ENCODE assay signal across 8 mouse cellular contexts in the genomic region with DNA sequence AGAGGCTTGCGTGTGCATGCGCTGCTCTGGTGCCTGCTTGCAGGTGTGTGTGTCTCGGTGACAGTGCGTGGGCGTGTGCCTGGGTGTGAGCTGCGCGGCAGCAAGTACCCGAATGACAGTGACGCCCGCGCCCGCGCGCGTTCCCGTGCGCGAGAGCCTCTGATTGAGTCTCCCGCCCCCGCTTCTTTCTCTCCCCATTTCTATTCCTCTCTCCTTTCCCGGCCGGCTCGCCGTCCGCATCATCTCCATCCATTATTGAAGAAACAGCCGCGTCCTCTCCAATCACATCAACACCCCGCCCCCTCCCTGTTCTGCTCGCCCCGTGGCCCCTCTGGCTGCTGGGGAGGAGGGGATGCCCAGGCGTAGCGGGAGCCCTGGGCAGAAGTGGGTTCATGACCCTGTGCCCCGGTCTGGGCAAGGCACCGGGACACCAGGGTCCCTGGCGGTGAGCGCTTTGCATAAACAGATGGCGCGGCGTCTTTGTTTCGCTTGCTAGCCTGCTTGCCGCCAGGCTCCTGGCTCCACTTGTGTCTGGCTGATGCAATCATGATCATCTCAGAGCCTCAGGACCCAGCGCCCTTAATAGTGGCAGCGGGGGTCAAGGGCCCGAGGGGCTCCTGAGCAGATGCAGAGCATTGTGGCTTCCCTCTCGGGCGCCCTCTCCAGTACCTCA. TPM values are rescaled to one million over a fixed set of nuclear protein-coding genes. Genes with fewer than 3 reads are reported as not detected.
A peak's percentile ranks its signal among the peaks of the same experiment; 100 is the strongest.
DNase-seq lines count a peak whose midpoint lies in the region; ATAC-seq lines count a peak whose summit lies in the region.

No protein-coding gene starts in this region.

- no peaks in the 10 kb centered on the region for H3K9me3 ChIP-seq in kidney, embryonic 15.5 days (replicated peaks)
- H3K9me3 ChIP-seq in embryonic facial prominence, embryonic 14.5 days (ENCODE audit: control insufficient read depth, low read length): no peaks in the 10 kb centered on the region
- H3K9me3 ChIP-seq in hindbrain, embryonic 14.5 days (ENCODE audit: control insufficient read depth, low read length): no peaks in the 10 kb centered on the region
- H3K9me3 ChIP-seq in limb, embryonic 12.5 days: no peaks in the 10 kb centered on the region
- no peaks in the 10 kb centered on the region for H3K9me3 ChIP-seq in neural tube, embryonic 11.5 days (ENCODE audit: control insufficient read depth, low read length)

- peak overlapping the region; percentile 47 for H3K4me3 ChIP-seq in kidney, embryonic 15.5 days (replicated peaks)
- peak overlapping the region; percentile 49 for H3K4me3 ChIP-seq in embryonic facial prominence, embryonic 14.5 days (ENCODE audit: low read depth, low read length)
- peak overlapping the region; percentile 30 for H3K4me3 ChIP-seq in hindbrain, embryonic 14.5 days (replicated peaks; ENCODE audit: low read length)
- peak overlapping the region; percentile 50 for H3K4me3 ChIP-seq in limb, embryonic 12.5 days (replicated peaks)
- peak overlapping the region; percentile 30 for H3K4me3 ChIP-seq in neural tube, embryonic 11.5 days (ENCODE audit: low read depth, low read length)

- peaks cover 90% of the 10 kb centered on the region for H3K4me1 ChIP-seq in kidney, embryonic 15.5 days
- peaks cover 52% of the 10 kb centered on the region for H3K4me1 ChIP-seq in embryonic facial prominence, embryonic 14.5 days (ENCODE audit: control insufficient read depth, insufficient read depth, low read length)
- peaks cover 63% of the 10 kb centered on the region for H3K4me1 ChIP-seq in hindbrain, embryonic 14.5 days (replicated peaks; ENCODE audit: control insufficient read depth, insufficient read depth, low read length)
- H3K4me1 ChIP-seq in limb, embryonic 12.5 days (replicated peaks): peaks cover 86% of the 10 kb centered on the region
- peaks cover 61% of the 10 kb centered on the region for H3K4me1 ChIP-seq in neural tube, embryonic 11.5 days (ENCODE audit: control insufficient read depth, insufficient read depth, low read length)

- H3K4me2 ChIP-seq in kidney, embryonic 15.5 days: peak overlapping the region; percentile 87
- peak overlapping the region; percentile 95 for H3K4me2 ChIP-seq in embryonic facial prominence, embryonic 14.5 days (ENCODE audit: low read depth, low read length)
- H3K4me2 ChIP-seq in hindbrain, embryonic 14.5 days (replicated peaks): peak overlapping the region; percentile 75
- peak overlapping the region; percentile 95 for H3K4me2 ChIP-seq in limb, embryonic 12.5 days
- H3K4me2 ChIP-seq in neural tube, embryonic 11.5 days (ENCODE audit: low read depth): peak overlapping the region; percentile 56

- DNase-seq in kidney, postnatal 36 days: no peak
- peak; percentile 70 for DNase-seq in ZHBTc4 (ENCODE audit: low read depth, low spot score)
- DNase-seq in embryonic facial prominence, embryonic 14.5 days (ENCODE audit: low spot score): peak; percentile 71
- DNase-seq in hindbrain, embryonic 14.5 days (ENCODE audit: low spot score): peak; percentile 80
- peak; percentile 80 for DNase-seq in neural tube, embryonic 11.5 days (ENCODE audit: low spot score)
- DNase-seq in c-Kit-positive CD71-positive TER-119-positive erythroid progenitor cells, embryonic 14.5 days (ENCODE audit: low spot score): no peak

- H3K27ac ChIP-seq in kidney, embryonic 15.5 days: no peak overlapping the region
- H3K27ac ChIP-seq in embryonic facial prominence, embryonic 14.5 days (replicated peaks; ENCODE audit: low read depth, low read length): no peak overlapping the region; the same call in 1 of the 2 replicates
- peak overlapping the region; percentile 97 for H3K27ac ChIP-seq in hindbrain, embryonic 14.5 days
- H3K27ac ChIP-seq in limb, embryonic 12.5 days: no peak overlapping the region
- peak overlapping the region; percentile 91 for H3K27ac ChIP-seq in neural tube, embryonic 11.5 days (ENCODE audit: low read depth, low read length)

- ATAC-seq in kidney, embryonic 15.5 days (replicated peaks; ENCODE audit: low FRiP score): no peak
- 0 out of 2 replicates have a peak, but pooled peaks have one; percentile 4 for ATAC-seq in embryonic facial prominence, embryonic 14.5 days (ENCODE audit: low read depth)
- peak; percentile 9; the same call in 1 of the 2 replicates for ATAC-seq in hindbrain, embryonic 14.5 days (ENCODE audit: low FRiP score)
- ATAC-seq in limb, embryonic 12.5 days (ENCODE audit: insufficient number of reproducible peaks, insufficient read depth, low FRiP score, low TSS enrichment, low read depth): no peak
- 0 out of 2 replicates have a peak, but pooled peaks have one; percentile 3 for ATAC-seq in neural tube, embryonic 11.5 days (ENCODE audit: insufficient read depth, low FRiP score, low TSS enrichment)

- under 1% methylated on average over 45 of the region's 46 CpGs for WGBS in kidney, embryonic 15.5 days
- 1% methylated on average over 40 of the region's 46 CpGs for WGBS in embryonic facial prominence, embryonic 14.5 days
- 0% methylated on average over 44 of the region's 46 CpGs for WGBS in hindbrain, embryonic 14.5 days
- WGBS in limb, embryonic 12.5 days: under 1% methylated on average over 45 of the region's 46 CpGs
- WGBS in neural tube, embryonic 11.5 days: under 1% methylated on average over 45 of the region's 46 CpGs

- H3K36me3 ChIP-seq in kidney, embryonic 15.5 days: no peaks in the 10 kb centered on the region
- no peaks in the 10 kb centered on the region for H3K36me3 ChIP-seq in embryonic facial prominence, embryonic 14.5 days (ENCODE audit: control insufficient read depth, insufficient read depth, low read length)
- no peaks in the 10 kb centered on the region for H3K36me3 ChIP-seq in hindbrain, embryonic 14.5 days (replicated peaks; ENCODE audit: control insufficient read depth, insufficient read depth)
- no peaks in the 10 kb centered on the region for H3K36me3 ChIP-seq in limb, embryonic 12.5 days
- H3K36me3 ChIP-seq in neural tube, embryonic 11.5 days (ENCODE audit: control insufficient read depth, insufficient read depth, low read length): no peaks in the 10 kb centered on the region

- H3K9ac ChIP-seq in kidney, embryonic 15.5 days: peak overlapping the region; percentile 29
- peak overlapping the region; percentile 57 for H3K9ac ChIP-seq in embryonic facial prominence, embryonic 14.5 days (ENCODE audit: low read depth, low read length)
- H3K9ac ChIP-seq in hindbrain, embryonic 14.5 days: peak overlapping the region; percentile 61
- H3K9ac ChIP-seq in limb, embryonic 12.5 days (replicated peaks): peak overlapping the region; percentile 60
- peak overlapping the region; percentile 63 for H3K9ac ChIP-seq in neural tube, embryonic 11.5 days (ENCODE audit: low read length)

- peaks cover 91% of the 10 kb centered on the region for H3K27me3 ChIP-seq in kidney, embryonic 15.5 days
- H3K27me3 ChIP-seq in embryonic facial prominence, embryonic 14.5 days (replicated peaks; ENCODE audit: control insufficient read depth, insufficient read depth, low read length): peaks cover 89% of the 10 kb centered on the region
- no peaks in the 10 kb centered on the region; the same call in 1 of the 2 replicates for H3K27me3 ChIP-seq in hindbrain, embryonic 14.5 days (ENCODE audit: control insufficient read depth, insufficient read depth, low read length)
- H3K27me3 ChIP-seq in limb, embryonic 12.5 days: peaks cover 94% of the 10 kb centered on the region
- H3K27me3 ChIP-seq in neural tube, embryonic 11.5 days (ENCODE audit: control insufficient read depth, insufficient read depth, low read length): peaks cover 49% of the 10 kb centered on the region

RNA-seq across cellular contexts. Expression of a gene that starts 3.0 kb away (rescaled TPM):
- polyA plus RNA-seq in kidney, embryonic 15.5 days (2015; fragmentation: Nextera tagmentation; extraction: Ambion mirVana): 51.2 and 72.2 TPM in 2 replicates
- 57.7 and 91.9 TPM in 2 replicates for polyA plus RNA-seq in embryonic facial prominence, embryonic 14.5 days (2014; fragmentation: Nextera tagmentation; extraction: Ambion mirVana)
- 12.7 and 18.0 TPM in 2 replicates for polyA plus RNA-seq in hindbrain, embryonic 14.5 days (2014; fragmentation: Nextera tagmentation; extraction: Ambion mirVana)
- 0.60 and 1.6 TPM in 2 replicates for polyA plus RNA-seq in limb, embryonic 12.5 days (2016; fragmentation: Nextera tagmentation; extraction: Ambion mirVana)
- 2.4 and 3.4 TPM in 2 replicates for polyA plus RNA-seq in neural tube, embryonic 11.5 days (2014; fragmentation: Nextera tagmentation; extraction: Ambion mirVana)

RNA-seq across cellular contexts. Expression of a gene that starts 10.3 kb away (rescaled TPM):
- 2.4 and 4.2 TPM in 2 replicates for polyA plus RNA-seq in kidney, embryonic 15.5 days (2015; fragmentation: Nextera tagmentation; extraction: Ambion mirVana)
- polyA plus RNA-seq in embryonic facial prominence, embryonic 14.5 days (2014; fragmentation: Nextera tagmentation; extraction: Ambion mirVana): 5.0 and 5.2 TPM in 2 replicates
- polyA plus RNA-seq in hindbrain, embryonic 14.5 days (2014; fragmentation: Nextera tagmentation; extraction: Ambion mirVana): 0.60 TPM in 1 of 2 replicates, not detected in the other
- polyA plus RNA-seq in limb, embryonic 12.5 days (2016; fragmentation: Nextera tagmentation; extraction: Ambion mirVana): 11.5 and 11.7 TPM in 2 replicates
- 0.50 and 0.95 TPM in 2 replicates for polyA plus RNA-seq in neural tube, embryonic 11.5 days (2014; fragmentation: Nextera tagmentation; extraction: Ambion mirVana)

RNA-seq across cellular contexts. Expression of a gene that starts 10.5 kb away (rescaled TPM):
- polyA plus RNA-seq in kidney, embryonic 15.5 days (2015; fragmentation: Nextera tagmentation; extraction: Ambion mirVana): 99.8 and 111 TPM in 2 replicates
- 80.0 and 89.4 TPM in 2 replicates for polyA plus RNA-seq in embryonic facial prominence, embryonic 14.5 days (2014; fragmentation: Nextera tagmentation; extraction: Ambion mirVana)
- 45.6 and 47.4 TPM in 2 replicates for polyA plus RNA-seq in hindbrain, embryonic 14.5 days (2014; fragmentation: Nextera tagmentation; extraction: Ambion mirVana)
- 96.8 and 98.1 TPM in 2 replicates for polyA plus RNA-seq in limb, embryonic 12.5 days (2016; fragmentation: Nextera tagmentation; extraction: Ambion mirVana)
- polyA plus RNA-seq in neural tube, embryonic 11.5 days (2014; fragmentation: Nextera tagmentation; extraction: Ambion mirVana): 82.1 and 91.5 TPM in 2 replicates

RNA-seq across cellular contexts. Expression of a gene that starts 22.6 kb away (rescaled TPM):
- polyA plus RNA-seq in kidney, embryonic 15.5 days (2015; fragmentation: Nextera tagmentation; extraction: Ambion mirVana): 1.7 and 3.3 TPM in 2 replicates
- polyA plus RNA-seq in embryonic facial prominence, embryonic 14.5 days (2014; fragmentation: Nextera tagmentation; extraction: Ambion mirVana): 5.2 and 6.1 TPM in 2 replicates
- 94.1 and 105 TPM in 2 replicates for polyA plus RNA-seq in hindbrain, embryonic 14.5 days (2014; fragmentation: Nextera tagmentation; extraction: Ambion mirVana)
- polyA plus RNA-seq in limb, embryonic 12.5 days (2016; fragmentation: Nextera tagmentation; extraction: Ambion mirVana): 4.2 and 6.3 TPM in 2 replicates
- polyA plus RNA-seq in neural tube, embryonic 11.5 days (2014; fragmentation: Nextera tagmentation; extraction: Ambion mirVana): 45.7 and 46.8 TPM in 2 replicates

Comparison
In these comparisons a context has a peak if more than half of its experiments do, and no peak if none do; other contexts are left out.
1. ATAC-seq: peak in embryonic facial prominence, embryonic 14.5 days (single experiment), hindbrain, embryonic 14.5 days (single experiment) and neural tube, embryonic 11.5 days (single experiment); none in kidney, embryonic 15.5 days (single experiment) and limb, embryonic 12.5 days (single experiment).
2. H3K27ac ChIP-seq: peak in hindbrain, embryonic 14.5 days (single experiment) and neural tube, embryonic 11.5 days (single experiment); none in kidney, embryonic 15.5 days (single experiment), embryonic facial prominence, embryonic 14.5 days (single experiment) and limb, embryonic 12.5 days (single experiment).
3. DNase-seq: peak in ZHBTc4 (single experiment), embryonic facial prominence, embryonic 14.5 days (single experiment), hindbrain, embryonic 14.5 days (single experiment) and neural tube, embryonic 11.5 days (single experiment); none in kidney, postnatal 36 days (0 of 2) and c-Kit-positive CD71-positive TER-119-positive erythroid progenitor cells, embryonic 14.5 days (single experiment).
4. Peak in every context shown above with its lines, with median percentiles within 50 percentile points of each other: H3K4me2 ChIP-seq, H3K4me3 ChIP-seq and H3K9ac ChIP-seq.